Mouse (Mus musculus) ES-E14 (cell line): Measurements from ENCODE around the gene C1ra.
A peak's percentile ranks its signal among the peaks of the same experiment; 100 is the strongest.

Source experiments
- CHD2 ChIP-seq: IDR thresholded peaks from 2 replicates; pipeline ENCODE4 v1.6.1; 2014; ENCODE audit warnings: mild to moderate bottlenecking, low read depth, low read length, inconsistent platforms
- HCFC1 ChIP-seq: IDR thresholded peaks from 2 replicates; pipeline ENCODE4 v1.6.1; 2012; ENCODE audit warnings: low read length, inconsistent platforms, borderline replicate concordance; ENCODE audit not compliant: insufficient read depth
- MAFK ChIP-seq: IDR thresholded peaks from 2 replicates; pipeline ENCODE4 v1.6.1; 2014; ENCODE audit warnings: mild to moderate bottlenecking, low read depth, low read length, inconsistent platforms; ENCODE audit not compliant: insufficient read depth
- ZC3H11A ChIP-seq: IDR thresholded peaks from 2 replicates; pipeline ENCODE4 v1.6.1; 2012; ENCODE audit warnings: low read depth, mild to moderate bottlenecking, inconsistent platforms, low read length, borderline replicate concordance
- ZNF384 ChIP-seq: IDR thresholded peaks from 2 replicates; pipeline ENCODE4 v1.6.1; 2012; ENCODE audit warnings: low read depth, low read length, inconsistent platforms

- TF ChIP-seq HCFC1 (no peak), ZC3H11A (no peak), MAFK (no peak), ZNF384 (peak; percentile 88), CHD2 (no peak)
Measured at GRCm38 (mm10) chr6:124485414-124486144, 26.6 kb upstream of the C1ra start.
